Mouse (Mus musculus) left cerebral cortex, adult 18-20 months (tissue): ENCODE data around the gene Ctu1. TPM values are rescaled to one million over a fixed set of nuclear protein-coding genes. Genes with fewer than 3 reads are reported as not detected.
"Not testable (repeated sequence)": the region's sequence is repeated elsewhere in the genome, so short reads cannot be mapped to it uniquely, and the experiment has no call there.

Experiments
- DNase-seq, 2 experiments: peaks; one replicate each; pipeline ENCODE4 v3.0.0; 2021 to 2022; ENCODE audit warnings: low spot score in 2 of 2, mixed read lengths in 1 of 2
- long read RNA-seq, 2 experiments: library from polyadenylated mRNA; stranded (forward); transcript quantifications; one replicate each; pipeline ENCODE4 v2.0.0; 2021
- total RNA-seq, 2 experiments: library from RNA; stranded (reverse); gene quantifications; 2 replicates each; pipeline ENCODE4 v1.2.3; 2021

Gene Ctu1
- 1 to 10 TPM; 9.0 to 9.5 TPM for total RNA-seq
- long read RNA-seq, experiment 1, transcript Ctu1-201 (3 exons, 2,475 nt), result major isoform, 6 of 6 reads
- long read RNA-seq, experiment 1, partial matches to known transcripts, result 0 of 6 reads
- long read RNA-seq, experiment 1, other reads (novel, unspliced or antisense), result 0 of 6 reads
- long read RNA-seq, experiment 2, transcript Ctu1-201 (3 exons, 2,475 nt), result major isoform, 8 of 9 reads
- long read RNA-seq, experiment 2, partial matches to known transcripts, result 1 of 9 reads
- long read RNA-seq, experiment 2, other reads (novel, unspliced or antisense), result 0 of 9 reads

DNA sequence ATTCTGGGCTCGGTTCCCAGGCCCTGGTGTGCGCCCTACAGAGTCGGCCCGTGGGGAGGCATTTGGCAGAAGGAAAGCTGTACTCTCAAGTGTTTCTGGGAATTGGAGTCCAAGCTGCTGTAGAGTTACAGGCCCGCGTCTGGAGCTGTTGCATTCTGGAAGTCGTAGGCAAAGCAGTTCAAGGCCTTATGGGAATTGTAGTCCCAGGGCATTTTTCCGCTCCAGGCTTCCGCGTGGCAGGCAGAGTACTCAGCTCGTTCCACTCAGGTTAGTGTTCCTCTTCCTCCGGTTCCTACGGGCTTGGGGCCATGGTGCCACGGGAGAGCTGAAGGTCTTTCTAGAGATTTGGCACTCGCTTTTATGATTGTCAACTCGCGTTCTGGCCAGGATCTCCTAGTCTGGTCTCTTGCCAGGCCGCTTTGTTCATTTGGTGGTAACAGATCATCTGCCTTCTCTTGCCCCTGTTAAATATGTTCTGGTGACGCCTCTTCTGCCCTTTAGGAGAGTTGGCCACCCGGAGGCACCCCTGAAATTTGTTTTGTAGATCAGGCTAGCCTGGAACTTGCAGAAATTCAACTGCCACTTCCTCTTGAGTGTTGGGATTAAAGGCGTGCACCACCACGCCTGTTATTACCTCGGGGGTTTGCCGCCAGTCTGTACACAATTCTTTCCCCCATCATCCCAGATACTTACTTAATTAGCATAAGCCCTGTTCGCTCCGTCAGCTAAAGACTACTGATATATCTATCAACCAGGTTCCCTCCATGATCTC lies at the start of gene Ctu1:
TSS of gene Ctu1 (plus strand) at position 208 of the 772 bp plus-strand sequence.
- peak; percentile 86 to 92 for DNase-seq

- no peak for DNase-seq
Observed at GRCm38 (mm10) chr7:43622927-43623326, 48.9 kb upstream of the Ctu1 start.

GRCm38 (mm10) chr7:43623819-43624218 lies 48.0 kb upstream of the Ctu1 start:
- DNase-seq, result no peak

DNA sequence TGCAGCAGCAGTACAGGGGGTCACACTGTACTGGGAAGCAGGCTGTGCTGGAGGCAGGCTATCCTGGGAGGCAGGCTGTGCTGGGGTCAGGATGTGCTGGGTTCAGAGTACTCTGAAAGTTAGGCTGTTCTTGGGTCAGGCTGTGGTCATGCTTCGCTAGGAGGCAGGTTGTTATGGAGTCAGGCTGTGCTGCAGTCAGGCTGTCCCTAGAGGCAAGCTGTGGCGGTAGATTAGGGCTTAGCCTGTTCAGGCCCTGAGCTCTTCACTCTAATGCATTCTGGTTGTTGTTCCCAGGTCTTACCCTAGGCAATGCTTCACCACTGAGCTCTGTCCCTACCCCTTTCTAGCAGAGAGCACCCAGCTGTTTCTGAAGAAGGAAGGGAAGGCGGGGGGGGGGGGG lies 46.8 kb upstream of the Ctu1 start:
- DNase-seq, result no peak

DNA sequence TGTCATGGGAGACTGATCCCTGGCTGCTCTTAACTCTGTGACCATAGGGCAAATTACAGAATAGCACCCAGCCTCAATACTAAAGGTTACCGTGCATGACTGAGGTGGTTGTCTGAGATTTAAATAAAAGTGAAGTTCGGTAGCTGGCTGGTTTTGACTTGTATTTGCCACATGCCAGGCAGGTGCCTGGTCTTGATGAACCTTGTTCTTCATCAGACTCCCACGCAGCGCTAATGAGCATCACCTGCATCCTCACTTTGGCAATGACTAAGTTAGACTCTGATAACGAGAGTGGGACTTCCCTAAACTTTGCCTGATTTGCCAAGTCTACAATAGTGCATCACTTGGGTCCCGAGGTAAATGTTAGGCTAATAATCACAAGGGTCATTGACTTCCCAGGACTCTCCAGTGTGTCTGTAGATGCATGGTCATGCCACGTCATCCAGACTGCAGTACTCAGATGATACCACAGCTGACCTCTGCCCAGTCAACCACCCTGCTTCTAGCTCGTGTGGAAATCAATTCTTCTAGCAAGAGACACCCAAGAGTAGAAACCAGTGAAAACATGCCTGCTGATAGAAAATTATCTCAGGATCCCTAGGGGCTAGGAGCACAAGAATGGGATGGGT lies 45.9 kb upstream of the Ctu1 start:
- no peak for DNase-seq

DNA sequence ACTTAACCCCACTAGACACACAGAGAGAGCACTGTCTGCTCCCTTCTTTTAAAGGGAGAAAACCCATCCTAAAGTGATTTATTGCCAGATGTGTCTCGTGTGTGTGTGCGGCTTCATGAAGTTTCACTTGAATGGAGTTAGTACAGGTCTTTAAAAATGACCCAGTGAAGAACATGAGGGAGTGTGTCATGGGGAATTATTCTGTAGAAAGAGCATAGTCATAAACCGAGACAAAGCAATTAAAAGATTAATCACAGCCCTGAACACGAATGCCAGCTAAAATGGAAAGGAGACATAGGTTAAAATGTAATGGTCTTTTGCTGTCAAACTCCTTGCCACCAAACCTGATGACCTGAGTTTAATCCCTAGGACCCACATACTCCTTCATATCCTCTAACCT lies 37.9 kb upstream of the Ctu1 start:
- no peak for DNase-seq

DNA sequence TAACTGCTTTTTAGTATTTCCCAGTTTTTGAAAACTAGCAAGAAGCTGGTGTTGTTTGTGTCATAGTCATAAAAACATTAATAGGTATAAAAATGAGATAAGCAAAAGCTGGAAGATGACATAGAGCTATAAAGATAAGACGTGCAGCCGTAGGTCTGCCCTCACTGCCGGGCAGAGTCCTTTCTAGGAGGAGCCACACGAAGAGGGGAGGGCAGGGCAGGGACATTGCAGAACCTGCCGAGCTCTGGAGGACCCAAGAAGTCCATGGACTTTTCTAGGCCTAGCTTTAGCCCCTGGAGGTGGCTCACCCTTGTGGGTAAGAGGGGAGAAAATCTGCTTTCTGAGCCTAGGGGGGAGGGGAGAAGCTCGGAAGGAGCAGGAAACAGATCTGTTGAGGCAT lies 37.3 kb upstream of the Ctu1 start, which contains the start of gene Ceacam18:
TSS of gene Ceacam18 (plus strand) at position 208 of the 400 bp plus-strand sequence.
- no peak for DNase-seq

DNA sequence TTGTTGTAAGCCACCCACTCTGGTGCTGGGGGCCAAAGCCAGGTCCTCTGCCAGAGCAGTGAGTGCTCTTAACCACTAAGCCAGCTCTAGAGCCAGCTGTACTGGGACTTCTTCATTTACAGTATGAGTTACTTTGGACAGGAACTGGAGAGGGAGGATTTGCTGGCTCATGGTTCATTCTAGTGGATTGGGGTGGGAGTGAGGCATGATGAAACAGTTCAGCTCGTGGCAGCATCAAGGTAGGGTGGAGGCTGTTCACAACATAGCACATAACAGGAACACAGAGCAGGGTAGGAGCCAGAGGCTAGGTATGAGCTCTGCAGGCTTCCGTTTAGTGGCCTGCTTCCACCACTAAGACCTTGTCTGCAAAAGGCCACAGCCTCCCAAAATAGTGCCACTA lies 35.6 kb upstream of the Ctu1 start:
- DNase-seq, result no peak

DNA sequence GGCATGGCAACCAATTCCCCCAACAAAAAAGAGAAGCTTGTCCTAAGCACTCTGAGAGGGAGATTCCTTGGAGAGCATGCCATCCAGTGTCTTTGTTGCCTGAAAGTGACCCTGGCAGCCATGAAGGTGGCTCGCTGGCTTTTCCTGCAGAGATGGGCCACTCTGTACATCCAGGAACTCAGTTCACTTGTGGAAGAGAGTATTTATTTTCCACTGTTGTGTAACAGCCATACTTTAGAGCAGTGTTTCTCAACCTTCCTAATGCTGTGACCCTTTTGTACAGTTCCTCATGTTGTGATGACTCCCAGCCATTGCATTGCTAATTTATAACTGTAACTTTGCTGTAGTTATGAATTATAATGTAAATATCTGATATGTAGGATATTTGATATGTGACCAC lies 34.7 kb upstream of the Ctu1 start:
- no peak for DNase-seq

GRCm38 (mm10) chr7:43642587-43642986 lies 29.2 kb upstream of the Ctu1 start:
- DNase-seq, result no peak

GRCm38 (mm10) chr7:43643046-43643652 lies 28.7 kb upstream of the Ctu1 start:
- DNase-seq, result no peak

DNA sequence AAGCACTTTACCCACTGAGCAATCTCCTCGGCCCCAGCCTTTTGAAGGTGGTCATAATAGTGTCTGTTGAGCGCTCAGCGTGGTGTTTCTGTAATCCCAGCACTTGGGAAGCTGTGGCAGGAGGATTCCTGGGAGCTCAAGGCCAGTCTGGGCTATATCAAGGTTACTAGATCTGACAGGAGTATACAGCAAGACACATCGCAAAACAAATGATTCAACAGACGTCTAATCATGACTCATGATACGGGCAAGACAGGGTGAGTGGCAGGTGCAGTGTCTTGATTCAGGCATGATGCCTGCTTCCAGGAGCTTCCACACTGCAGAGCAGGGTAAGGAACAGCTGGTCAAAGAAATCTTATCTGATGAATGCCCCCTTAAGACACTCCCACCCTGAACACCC lies 19.1 kb upstream of the Ctu1 start:
- no peak for DNase-seq

- DNase-seq, result no peak
Observed at GRCm38 (mm10) chr7:43654519-43654918, 17.3 kb upstream of the Ctu1 start.

GRCm38 (mm10) chr7:43656232-43656631 lies 15.6 kb upstream of the Ctu1 start:
- DNase-seq, result no peak

- no peak for DNase-seq
Observed at GRCm38 (mm10) chr7:43660002-43660401, 11.8 kb upstream of the Ctu1 start, which contains the start of gene Siglece. Siglece (minus strand) TSS chr7:43660161.

GRCm38 (mm10) chr7:43662804-43663203 lies 9.0 kb upstream of the Ctu1 start:
- no peak for DNase-seq

DNA sequence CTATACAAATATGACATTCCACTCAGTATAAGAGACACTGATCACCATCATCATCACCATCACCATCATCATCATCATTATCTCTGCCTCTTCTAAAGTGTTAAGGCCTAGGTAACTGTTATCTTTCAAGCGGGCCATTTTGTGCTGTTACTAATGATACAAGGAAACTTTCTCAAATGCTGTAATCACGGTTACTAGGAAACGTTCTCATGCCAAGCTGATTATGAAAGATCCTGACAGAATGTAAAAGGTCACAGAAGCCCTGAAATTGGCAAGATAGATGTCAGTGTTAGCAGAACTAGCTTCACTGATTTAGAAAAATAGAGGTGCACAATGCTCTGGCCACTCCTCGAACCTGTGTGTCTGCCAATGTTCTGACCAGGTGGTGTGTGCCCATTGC lies 4.6 kb upstream of the Ctu1 start:
- not testable (repeated sequence) for DNase-seq

GRCm38 (mm10) chr7:43668582-43668981 lies 3.2 kb upstream of the Ctu1 start:
- DNase-seq, result no peak

GRCm38 (mm10) chr7:43671064-43671808 lies 580 bp upstream of the Ctu1 start:
- no peak for DNase-seq

DNA sequence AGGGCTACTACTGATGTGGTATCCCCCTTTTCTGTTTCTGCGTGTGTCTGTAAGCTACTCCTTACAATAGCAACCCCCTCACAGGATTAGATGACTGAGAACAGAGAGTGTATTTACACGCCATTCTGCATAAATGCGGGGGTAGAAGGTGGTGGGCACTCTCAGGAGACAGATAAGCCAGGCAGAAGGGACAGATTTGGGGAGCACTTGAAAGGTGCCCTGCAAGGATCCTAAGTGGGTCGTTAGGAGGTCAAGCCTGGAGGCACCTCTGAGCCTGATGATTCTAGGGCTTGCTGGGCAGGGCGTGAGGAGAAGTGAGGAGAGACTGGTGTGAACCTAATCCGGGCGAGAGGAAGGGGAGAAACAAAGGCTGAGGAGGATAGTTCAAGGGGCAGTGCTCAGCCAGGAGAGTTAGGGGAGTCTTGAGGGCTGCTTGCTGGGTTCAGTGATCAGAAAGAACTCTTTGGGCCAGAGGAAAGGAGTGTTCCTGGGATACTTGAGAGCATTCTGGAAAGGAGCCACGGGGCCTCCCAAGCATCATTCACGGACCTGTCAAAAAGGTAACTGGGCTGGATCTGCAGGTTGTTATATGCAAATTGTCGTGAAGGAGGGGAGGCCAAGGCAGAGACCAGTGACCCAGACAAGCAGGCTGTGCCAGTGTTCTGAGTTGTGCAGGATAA lies 905 bp downstream of the Ctu1 start:
- DNase-seq, result no peak
